ENCODE assay signal across 24 mouse cellular contexts in genomic region chr1:51458089-51458488, GRCm38 (mm10). TPM values are rescaled to one million over a fixed set of nuclear protein-coding genes. Genes with fewer than 3 reads are reported as not detected.
A peak's percentile ranks its signal among the peaks of the same experiment; 100 is the strongest.
DNase-seq lines count a peak whose midpoint lies in the region; ATAC-seq lines count a peak whose summit lies in the region.
"Had no signal": no experiment of that assay in that cellular context is flagged by ENCODE, and none has a peak within 500 bp of the region (broad histone marks: within the 10 kb centered on the region; RNA-seq: fewer than 3 reads in every experiment).

No protein-coding gene starts in this region.

- 89% methylated on average over 6 of the region's 6 CpGs for WGBS in forebrain, embryonic 10.5 days

- no peak overlapping the region for H3K27ac ChIP-seq in forebrain, embryonic 10.5 days
- H3K27ac ChIP-seq: embryonic facial prominence, embryonic 10.5 days; embryonic facial prominence, embryonic 12.5 days; forebrain, embryonic 12.5 days had no signal

- peaks cover 6% of the 10 kb centered on the region for H3K4me1 ChIP-seq in forebrain, embryonic 10.5 days
- H3K4me1 ChIP-seq: embryonic facial prominence, embryonic 10.5 days; embryonic facial prominence, embryonic 12.5 days; forebrain, embryonic 12.5 days had no signal

- H3K36me3 ChIP-seq in forebrain, embryonic 10.5 days (replicated peaks): no peaks in the 10 kb centered on the region
- H3K36me3 ChIP-seq: embryonic facial prominence, embryonic 10.5 days; embryonic facial prominence, embryonic 12.5 days; forebrain, embryonic 12.5 days; G1E had no signal

- ATAC-seq in frontal cortex, adult (ENCODE audit: low TSS enrichment): peak; percentile 80
- ATAC-seq: activated CD4-positive, CD25-positive, alpha-beta regulatory T cell, adult 4 months; forebrain, embryonic 14.5 days; forebrain, embryonic 16.5 days; Patski had no signal

- no peaks in the 10 kb centered on the region for H3K9me3 ChIP-seq in forebrain, embryonic 10.5 days
- H3K9me3 ChIP-seq: embryonic facial prominence, embryonic 10.5 days; embryonic facial prominence, embryonic 12.5 days; forebrain, embryonic 12.5 days; G1E had no signal

- H3K27me3 ChIP-seq in forebrain, embryonic 10.5 days (ENCODE audit: poor library complexity, severe bottlenecking): no peaks in the 10 kb centered on the region
- H3K27me3 ChIP-seq: CH12.LX; embryonic facial prominence, embryonic 12.5 days; forebrain, embryonic 12.5 days; Patski had no signal

- H3K4me3 ChIP-seq in forebrain, embryonic 10.5 days: no peak overlapping the region
- H3K4me3 ChIP-seq: embryonic facial prominence, embryonic 10.5 days; embryonic facial prominence, embryonic 12.5 days; forebrain, embryonic 12.5 days had no signal

- DNase-seq in frontal cortex, postnatal 14 days (ENCODE audit: low spot score in 2 of 2): no peak
- peak; percentile 73 for DNase-seq in heart, adult 11 months
- no peak for DNase-seq in heart, adult 8-10 months (ENCODE audit: low spot score)
- peak; percentile 56 for DNase-seq in brain, adult 2 months (ENCODE audit: low read depth, low spot score)
- no peak for DNase-seq in forebrain, embryonic 10.5 days (ENCODE audit: extremely low spot score, low spot score)
- DNase-seq: adrenal gland, adult 8-10 months; adrenal gland, postnatal 14 days; adrenal gland, postnatal 36 days; B cell, adult 2 months; cerebellum, adult 11-12 months; cerebellum, adult 2 months; cerebellum, adult 9-10 months; cerebellum, postnatal 10 days; cerebellum, postnatal 25 days had no signal

RNA-seq across cellular contexts. Expression of gene Nabp1, which starts 20.1 kb away (rescaled TPM):
- total RNA-seq in heart, adult 8-10 months (2022): 10 to 100 TPM; 32.4 to 66.3 (median 47.5) TPM
- polyA plus RNA-seq in forebrain, embryonic 10.5 days (2016; fragmentation: Nextera tagmentation; extraction: Ambion mirVana): 8.9 and 9.7 TPM in 2 replicates

Comparison
In these comparisons a context has a peak if more than half of its experiments do, and no peak if none do; other contexts are left out.
1. DNase-seq: peak in heart, adult 11 months (single experiment) and brain, adult 2 months (single experiment); none in frontal cortex, postnatal 14 days (0 of 2), heart, adult 8-10 months (single experiment) and forebrain, embryonic 10.5 days (single experiment).